ENCODE assay signal across 8 mouse cellular contexts in genomic region chr8:11313176-11314111, GRCm38 (mm10). TPM values are rescaled to one million over a fixed set of nuclear protein-coding genes. Genes with fewer than 3 reads are reported as not detected.
DNase-seq lines count a peak whose midpoint lies in the region; ATAC-seq and TF ChIP-seq lines count a peak whose summit lies in the region.

No protein-coding gene starts in this region.

- peak overlapping the region; percentile 42; the same call in 1 of the 2 replicates for H3K4me3 ChIP-seq in spleen, adult 2 months (ENCODE audit: extremely low read depth, insufficient read depth, insufficient read length)
- peak overlapping the region; percentile 88 for H3K4me3 ChIP-seq in embryonic facial prominence, embryonic 10.5 days
- peak overlapping the region; percentile 83 for H3K4me3 ChIP-seq in heart, postnatal 0 days (ENCODE audit: low read depth, low read length)
- peak overlapping the region; percentile 54 for H3K4me3 ChIP-seq in midbrain, embryonic 13.5 days (replicated peaks)

- H3K4me1 ChIP-seq in spleen, adult 2 months (ENCODE audit: control insufficient read depth, insufficient read depth, insufficient read length), result no peaks in the 10 kb centered on the region
- peaks cover 95% of the 10 kb centered on the region for H3K4me1 ChIP-seq in embryonic facial prominence, embryonic 10.5 days
- H3K4me1 ChIP-seq in heart, postnatal 0 days (ENCODE audit: control insufficient read depth, insufficient read depth), result peaks cover 62% of the 10 kb centered on the region
- H3K4me1 ChIP-seq in midbrain, embryonic 13.5 days (replicated peaks), result peaks cover 26% of the 10 kb centered on the region

- peak; percentile 19; the same call in 1 of the 2 replicates for ATAC-seq in heart, postnatal 0 days (ENCODE audit: insufficient read depth, low read depth)
- peak; percentile 59 for ATAC-seq in midbrain, embryonic 13.5 days
- no peak for ATAC-seq in inflammation-experienced regulatory T-cells, adult 6 months

- no peaks in the 10 kb centered on the region for H3K9me3 ChIP-seq in embryonic facial prominence, embryonic 10.5 days
- no peaks in the 10 kb centered on the region for H3K9me3 ChIP-seq in heart, postnatal 0 days (replicated peaks; ENCODE audit: control insufficient read depth, low read length)
- no peaks in the 10 kb centered on the region for H3K9me3 ChIP-seq in midbrain, embryonic 13.5 days

- peak overlapping the region; percentile 91 for H3K9ac ChIP-seq in heart, postnatal 0 days (replicated peaks; ENCODE audit: low read depth, low read length)
- peak overlapping the region; percentile 70 for H3K9ac ChIP-seq in midbrain, embryonic 13.5 days (replicated peaks)

- no peak for TF ChIP-seq CTCF in spleen, adult 2 months (IDR thresholded peaks at IDR 0.05; ENCODE audit: extremely low read depth, insufficient read depth, insufficient read length, insufficient replicate concordance)
- no peak for TF ChIP-seq CTCF in heart, postnatal 0 days (IDR thresholded peaks at IDR 0.05; ENCODE audit: low read depth)

- DNase-seq in spleen, adult 2 months (ENCODE audit: low read depth in 1 of 2, low spot score in 2 of 2), result no peak
- no peak for DNase-seq in spleen, postnatal 10 days (ENCODE audit: low spot score in 2 of 2)
- DNase-seq in embryonic facial prominence, embryonic 10.5 days (ENCODE audit: low spot score), result peak; percentile 63
- no peak for DNase-seq in heart, postnatal 0 days (ENCODE audit: low spot score)
- peak; percentile 63 to 77 for DNase-seq in kidney, postnatal 4 days
- no peak for DNase-seq in B cell, adult 2 months

- peak overlapping the region; percentile 65 for H3K27ac ChIP-seq in spleen, adult 2 months (ENCODE audit: insufficient read depth, low read length)
- peak overlapping the region; percentile 97 for H3K27ac ChIP-seq in embryonic facial prominence, embryonic 10.5 days (replicated peaks)
- H3K27ac ChIP-seq in heart, postnatal 0 days (ENCODE audit: low read depth), result peak overlapping the region; percentile 92
- H3K27ac ChIP-seq in midbrain, embryonic 13.5 days, result no peak overlapping the region

- WGBS in spleen, adult 2 months, result 18% methylated on average over 45 of the region's 45 CpGs
- WGBS in embryonic facial prominence, embryonic 10.5 days, result 1% methylated on average over 45 of the region's 45 CpGs
- WGBS in heart, postnatal 0 days, result 2% methylated on average over 45 of the region's 45 CpGs
- WGBS in midbrain, embryonic 13.5 days, result 3% methylated on average over 45 of the region's 45 CpGs

- peaks cover 3% of the 10 kb centered on the region for H3K27me3 ChIP-seq in spleen, adult 2 months (ENCODE audit: control insufficient read depth, insufficient read depth, low read length)
- H3K27me3 ChIP-seq in embryonic facial prominence, embryonic 10.5 days (replicated peaks; ENCODE audit: low read depth, poor library complexity, severe bottlenecking), result peaks cover 69% of the 10 kb centered on the region
- no peaks in the 10 kb centered on the region for H3K27me3 ChIP-seq in heart, postnatal 0 days (ENCODE audit: control insufficient read depth, insufficient read depth, low read length)
- peaks cover 84% of the 10 kb centered on the region for H3K27me3 ChIP-seq in midbrain, embryonic 13.5 days

- H3K4me2 ChIP-seq in heart, postnatal 0 days (ENCODE audit: low read depth, low read length), result peak overlapping the region; percentile 75
- H3K4me2 ChIP-seq in midbrain, embryonic 13.5 days (replicated peaks), result peak overlapping the region; percentile 88

- TF ChIP-seq POLR2A in spleen, adult 2 months (IDR thresholded peaks at IDR 0.05; ENCODE audit: low read depth, low read length), result no peak

- TF ChIP-seq EP300 in heart, postnatal 0 days (IDR thresholded peaks at IDR 0.05; ENCODE audit: low read depth), result no peak

- H3K36me3 ChIP-seq in spleen, adult 2 months (ENCODE audit: control insufficient read depth, insufficient read depth, low read length), result no peaks in the 10 kb centered on the region
- peaks cover 24% of the 10 kb centered on the region; the same call in 1 of the 2 replicates for H3K36me3 ChIP-seq in embryonic facial prominence, embryonic 10.5 days (replicated peaks)
- H3K36me3 ChIP-seq in heart, postnatal 0 days (replicated peaks; ENCODE audit: control insufficient read depth, insufficient read depth, low read length), result peaks cover 19% of the 10 kb centered on the region
- H3K36me3 ChIP-seq in midbrain, embryonic 13.5 days, result no peaks in the 10 kb centered on the region

RNA-seq across cellular contexts. Expression of gene Col4a1, which starts 0.8 kb away (rescaled TPM):
- 111 and 123 TPM in 2 replicates for polyA plus RNA-seq in spleen, adult 2 months (2012; rRNA removed)
- 128 and 138 TPM in 2 replicates for polyA plus RNA-seq in embryonic facial prominence, embryonic 10.5 days (2016; fragmentation: Nextera tagmentation; extraction: Ambion mirVana)
- total RNA-seq in heart, postnatal 0 days (2014; rRNA removed; ENCODE audit: low replicate concordance), result 921 and 1,061 TPM in 2 replicates
- polyA plus RNA-seq in heart, postnatal 0 days (2015; fragmentation: Nextera tagmentation; extraction: Ambion mirVana), result 163 and 191 TPM in 2 replicates
- 61.4 and 83.4 TPM in 2 replicates for polyA plus RNA-seq in midbrain, embryonic 13.5 days (2015; fragmentation: Nextera tagmentation; extraction: Ambion mirVana)
- polyA plus RNA-seq in inflammation-experienced regulatory T-cells, adult 6 months (2017; shearing (Covaris generic)), result under 1 TPM in 1 of 3 experiments, not detected in 2; 0.40 TPM

RNA-seq across cellular contexts. Expression of gene Col4a2, which starts 0.8 kb away (rescaled TPM):
- polyA plus RNA-seq in spleen, adult 2 months (2012; rRNA removed), result 36.0 and 40.8 TPM in 2 replicates
- 51.8 and 54.7 TPM in 2 replicates for polyA plus RNA-seq in embryonic facial prominence, embryonic 10.5 days (2016; fragmentation: Nextera tagmentation; extraction: Ambion mirVana)
- total RNA-seq in heart, postnatal 0 days (2014; rRNA removed; ENCODE audit: low replicate concordance), result 315 and 329 TPM in 2 replicates
- 87.7 and 98.5 TPM in 2 replicates for polyA plus RNA-seq in heart, postnatal 0 days (2015; fragmentation: Nextera tagmentation; extraction: Ambion mirVana)
- 28.6 and 39.1 TPM in 2 replicates for polyA plus RNA-seq in midbrain, embryonic 13.5 days (2015; fragmentation: Nextera tagmentation; extraction: Ambion mirVana)
- not detected for polyA plus RNA-seq in inflammation-experienced regulatory T-cells, adult 6 months (2017; shearing (Covaris generic))

Comparison
In these comparisons a context has a peak if more than half of its experiments do, and no peak if none do; other contexts are left out.
1. DNase-seq: peak in embryonic facial prominence, embryonic 10.5 days (single experiment) and kidney, postnatal 4 days (2 of 2); none in spleen, adult 2 months (0 of 2), spleen, postnatal 10 days (0 of 2), heart, postnatal 0 days (single experiment) and B cell, adult 2 months (0 of 2).
2. RNA of gene Col4a1, which starts 0.8 kb away (polyA plus RNA-seq): 163 to 191 TPM in heart, postnatal 0 days, 128 to 138 TPM in embryonic facial prominence, embryonic 10.5 days, 111 to 123 TPM in spleen, adult 2 months and 61.4 to 83.4 TPM in midbrain, embryonic 13.5 days; 0.40 TPM in inflammation-experienced regulatory T-cells, adult 6 months; every median in the first group is over 10 times any median in the second.
3. RNA of gene Col4a2, which starts 0.8 kb away (polyA plus RNA-seq): 87.7 to 98.5 TPM in heart, postnatal 0 days, 51.8 to 54.7 TPM in embryonic facial prominence, embryonic 10.5 days, 28.6 to 39.1 TPM in midbrain, embryonic 13.5 days and 36.0 to 40.8 TPM in spleen, adult 2 months; not detected in inflammation-experienced regulatory T-cells, adult 6 months; every median in the first group is over 10 times any median in the second.
4. Peak in every context shown above with its lines, with median percentiles within 50 percentile points of each other: H3K4me3 ChIP-seq.